Mouse (Mus musculus): ENCODE measurements at regions not wholly inside any gene's neighbourhood (a gene's known extent, or its start where the extent isn't known, plus 50 kb on each side); places are given as distances from the start of the nearest gene placed in this dataset.
"Not testable (repeated sequence)": the region's sequence is repeated elsewhere in the genome, so short reads cannot be mapped to it uniquely, and the experiment has no call there.

GRCm38 (mm10) chr1:112486046-112486445, 621.3 kb upstream of the Dsel start:
- not testable (repeated sequence) for DNase-seq

GRCm38 (mm10) chr1:112456047-112456446, 591.3 kb upstream of the Dsel start:
- DNase-seq: peak; percentile 60 to 62

GRCm38 (mm10) chr1:112452390-112452789, 587.7 kb upstream of the Dsel start:
- no peak for DNase-seq

GRCm38 (mm10) chr1:112451622-112452021, 586.9 kb upstream of the Dsel start:
- no peak for DNase-seq

- DNase-seq: no peak
These were observed 574.4 kb upstream of the Dsel start for GRCm38 (mm10) chr1:112439109-112439508.

GRCm38 (mm10) chr1:112416350-112417083, 551.8 kb upstream of the Dsel start:
- DNase-seq: peak; percentile 2 to 14

- DNase-seq: peak; percentile 48 to 55
These were observed 524.1 kb upstream of the Dsel start for GRCm38 (mm10) chr1:112388807-112389206.

- no peak for DNase-seq
These were observed 519.3 kb upstream of the Dsel start for GRCm38 (mm10) chr1:112384015-112384414.

GRCm38 (mm10) chr1:112379651-112380264, 515.0 kb upstream of the Dsel start:
- peak; percentile 7 to 16 for DNase-seq

GRCm38 (mm10) chr1:112378660-112379059, 513.9 kb upstream of the Dsel start:
- peak in 1 of 2 experiments; percentile 4 for DNase-seq

- no peak for DNase-seq
These were observed 491.1 kb upstream of the Dsel start for GRCm38 (mm10) chr1:112355816-112356215.
